Mouse (Mus musculus) thymus, adult 2 months (tissue): ENCODE measurements around the gene Rxrg. TPM values are rescaled to one million over a fixed set of nuclear protein-coding genes. Genes with fewer than 3 reads are reported as not detected.

Experiments used
- DNase-seq: peaks from one replicate; pipeline ENCODE4 v3.0.0; 2021
- H3K27ac ChIP-seq: fragments of 200-500 bp; 2 replicates; pipeline ENCODE4 v1.5.1; 2012; ENCODE audit warnings: low read length, control low read depth; ENCODE audit not compliant: control insufficient read depth, insufficient read depth
- H3K27me3 ChIP-seq: fragments of 200-500 bp; 2 replicates; pipeline ENCODE4 v1.6.1; 2012; ENCODE audit warnings: mild to moderate bottlenecking, low read length, moderate library complexity, mixed read lengths; ENCODE audit not compliant: control insufficient read depth, insufficient read depth
- H3K36me3 ChIP-seq: fragments of 200-500 bp; 2 replicates; pipeline ENCODE4 v1.6.1; 2012; ENCODE audit warnings: mild to moderate bottlenecking, low read length, moderate library complexity; ENCODE audit not compliant: control insufficient read depth, insufficient read depth
- H3K4me1 ChIP-seq: fragments of 200-500 bp; replicated peaks from 2 replicates; pipeline ENCODE4 v1.6.1; 2012; ENCODE audit warnings: low read length; ENCODE audit not compliant: control insufficient read depth, insufficient read depth
- H3K4me3 ChIP-seq: fragments of 200-500 bp; 2 replicates; pipeline ENCODE4 v1.5.1; 2012; ENCODE audit warnings: mild to moderate bottlenecking, low read length, control low read depth, moderate library complexity; ENCODE audit not compliant: control insufficient read depth, insufficient read depth
- CTCF ChIP-seq: fragments of 200-500 bp; IDR thresholded peaks from 2 replicates; pipeline ENCODE4 v1.5.1; 2012; ENCODE audit warnings: mild to moderate bottlenecking, control low read depth, low read length, moderate library complexity, borderline replicate concordance; ENCODE audit not compliant: control insufficient read depth, poor library complexity, insufficient read depth; ENCODE audit errors: extremely low read depth
- POLR2A ChIP-seq: fragments of 200-500 bp; IDR thresholded peaks from 2 replicates; pipeline ENCODE4 v1.6.1; 2012; ENCODE audit warnings: mild to moderate bottlenecking, low read length, control low read depth, moderate library complexity; ENCODE audit not compliant: control insufficient read depth, poor library complexity, insufficient read depth; ENCODE audit errors: extremely low read depth
- WGBS: fragments of 180-500 bp; shearing (Covaris S2); methylation state at CpG from one replicate; pipeline ENCODE4 v1.1.7; 2018; 5-methylcytosine and 5-hydroxymethylcytosine counted together
- polyA plus RNA-seq: library from polyadenylated mRNA; depleted of rRNA; stranded (reverse); fragments of >200 nt; gene quantifications from 2 replicates; pipeline ENCODE4 v1.2.3, GENCODE M21; 2012; rRNA removed

Rxrg gene
- polyA plus RNA-seq, 1 experiment: 5.4 TPM

- WGBS: 8% methylated on average over 8 of the region's 8 CpGs
- H3K4me1 ChIP-seq: 0 out of 2 replicates have a peak, but pooled peaks cover 3% of the 10 kb centered on the region
- peaks cover 20% of the 10 kb centered on the region for H3K27me3 ChIP-seq
- H3K27ac ChIP-seq: no peak overlapping the region
- no peaks in the 10 kb centered on the region for H3K36me3 ChIP-seq
- DNase-seq: no peak
- TF ChIP-seq POLR2A (no peak), CTCF (no peak)
- no peak overlapping the region for H3K4me3 ChIP-seq
These were observed 89.8 kb downstream of the Rxrg start for GRCm38 (mm10) chr1:167688001-167688346.

- H3K4me1 ChIP-seq: 0 out of 2 replicates have a peak, but pooled peaks cover 3% of the 10 kb centered on the region
- DNase-seq: no peak
- no peak overlapping the region for H3K4me3 ChIP-seq
- no peak for TF ChIP-seq CTCF
- TF ChIP-seq POLR2A: no peak
- H3K27ac ChIP-seq: no peak overlapping the region
- H3K36me3 ChIP-seq: no peaks in the 10 kb centered on the region
- H3K27me3 ChIP-seq: peaks cover 20% of the 10 kb centered on the region
- WGBS: 3% methylated on average over 93 of the region's 98 CpGs
These were observed 90.4 kb downstream of the Rxrg start for GRCm38 (mm10) chr1:167688347-167689231.

GRCm38 (mm10) chr1:167689232-167689261, 90.9 kb downstream of the Rxrg start, which contains the start of gene Lmx1a:
TSS of gene Lmx1a (plus strand) at chr1:167689237.
- H3K4me3 ChIP-seq: no peak within 1 kb of the TSS
- DNase-seq: no peak
- H3K27me3 ChIP-seq: peaks cover 20% of the 10 kb centered on the region
- TF ChIP-seq CTCF (no peak), POLR2A (no peak)
- WGBS: 3% methylated on average over 3 of the region's 3 CpGs
- 0 out of 2 replicates have a peak, but pooled peaks cover 3% of the 10 kb centered on the region for H3K4me1 ChIP-seq
- no peaks in the 10 kb centered on the region for H3K36me3 ChIP-seq
- H3K27ac ChIP-seq: no peak within 1 kb of the TSS

Other genes with a start within 250 kb of the Rxrg start
- gene Aldh9a1, start 248.4 kb upstream of the Rxrg start, polyA plus RNA-seq: 33.2 and 33.5 TPM in 2 replicates
- 93.7 and 133 TPM in 2 replicates for gene Mgst3, start 204.5 kb upstream of the Rxrg start, polyA plus RNA-seq
- not detected in 2 replicates for gene Lrrc52, start 131.6 kb upstream of the Rxrg start, polyA plus RNA-seq
- 0.13 and 0.18 TPM in 2 replicates for gene Lmx1a, start 90.9 kb downstream of the Rxrg start, polyA plus RNA-seq